14 mouse cellular contexts compared by ENCODE assay signal in the genomic region with DNA sequence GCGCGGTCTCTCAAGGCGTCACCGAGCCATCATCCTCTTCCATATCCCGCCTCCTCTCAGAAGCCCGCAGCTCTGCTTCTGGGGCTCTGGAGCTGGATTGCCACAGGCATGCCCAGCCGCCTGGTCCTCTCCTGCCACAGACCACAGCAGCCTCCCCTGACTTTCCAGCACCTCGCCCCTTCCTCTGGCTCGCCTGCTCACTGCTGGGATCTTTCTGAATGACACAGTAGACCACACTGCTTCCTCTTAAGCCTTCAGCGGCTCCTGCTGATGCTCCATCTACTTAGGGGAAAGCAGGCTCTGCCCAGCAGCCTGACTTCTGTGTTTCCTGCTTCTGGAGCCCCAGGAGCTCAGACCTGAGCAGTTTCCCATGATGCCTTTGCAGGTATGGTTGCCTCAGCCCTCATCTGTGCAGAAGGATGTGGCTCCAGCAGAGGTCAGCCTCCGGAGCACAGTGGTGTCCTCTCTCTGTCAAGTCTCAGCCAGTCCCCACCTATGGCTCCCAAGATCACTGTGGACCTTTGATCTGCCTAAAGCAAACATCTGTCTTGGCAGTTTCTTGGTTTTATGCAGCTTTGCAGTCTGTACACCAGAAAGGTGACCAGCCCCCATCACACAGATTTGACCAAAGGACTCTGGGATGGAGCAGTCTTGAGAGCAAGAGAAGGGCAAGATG.
"Had no signal": no experiment of that assay in that cellular context is flagged by ENCODE, and none has a peak within 500 bp of the region (broad histone marks: within the 10 kb centered on the region; RNA-seq: fewer than 3 reads in every experiment).

No protein-coding gene starts in this region.

- H3K27me3 ChIP-seq: limb, embryonic 15.5 days; midbrain, embryonic 13.5 days; neural tube, embryonic 15.5 days had no signal

- H3K9me3 ChIP-seq: limb, embryonic 15.5 days; midbrain, embryonic 13.5 days; neural tube, embryonic 15.5 days had no signal

- DNase-seq: kidney, adult 8-10 months; kidney, postnatal 36 days; layer of hippocampus, adult 9-11 months; layer of hippocampus, postnatal 36 days; lung, embryonic 14.5 days; lung, postnatal 10 days; right cerebral cortex, adult 18-20 months; spleen, adult 18-20 months had no signal

- H3K27ac ChIP-seq: kidney, postnatal 0 days; limb, embryonic 15.5 days; macrophage; midbrain, embryonic 13.5 days; neural tube, embryonic 15.5 days had no signal

- H3K4me3 ChIP-seq: limb, embryonic 15.5 days; midbrain, embryonic 13.5 days; myocyte; neural tube, embryonic 15.5 days had no signal

- H3K36me3 ChIP-seq: limb, embryonic 15.5 days had no signal

- H3K4me1 ChIP-seq: limb, embryonic 15.5 days; midbrain, embryonic 13.5 days; neural tube, embryonic 15.5 days had no signal

- H3K4me2 ChIP-seq: limb, embryonic 15.5 days; lung, embryonic 14.5 days; midbrain, embryonic 13.5 days; neural tube, embryonic 15.5 days had no signal

- ATAC-seq: midbrain, embryonic 13.5 days had no signal

- H3K9ac ChIP-seq: limb, embryonic 15.5 days; lung, embryonic 14.5 days; midbrain, embryonic 13.5 days; neural tube, embryonic 15.5 days had no signal
